Mouse (Mus musculus) heart, adult 2 months (tissue): ENCODE data around the gene Gda.

ENCODE experiments used
- CTCF ChIP-seq: fragments of 200-600 bp; IDR thresholded peaks from 2 replicates; pipeline ENCODE4 v1.8.1; 2022; ENCODE audit warnings: antibody characterized with exemption, mild to moderate bottlenecking, moderate library complexity
- EP300 ChIP-seq: fragments of 200-500 bp; IDR thresholded peaks from 2 replicates; pipeline ENCODE4 v1.6.1; 2011; ENCODE audit warnings: low read depth, low read length, control low read depth; ENCODE audit not compliant: insufficient read depth
- POLR2A ChIP-seq: fragments of 200-500 bp; IDR thresholded peaks from 2 replicates; pipeline ENCODE4 v1.6.1; 2011; ENCODE audit warnings: mild to moderate bottlenecking, low read depth, low read length, control low read depth; ENCODE audit not compliant: insufficient read depth

- TF ChIP-seq CTCF (no peak), POLR2A (no peak), EP300 (no peak)
Observed at GRCm38 (mm10) chr19:21436566-21436965, 36.7 kb downstream of the Gda start.
